Mouse (Mus musculus) lung, postnatal 0 days (tissue): Measurements from ENCODE around the gene Smoc1.

ENCODE experiments used
- CTCF ChIP-seq: IDR thresholded peaks from 2 replicates; pipeline ENCODE4 v1.5.1; 2016; ENCODE audit warnings: antibody characterized with exemption, mild to moderate bottlenecking
- EP300 ChIP-seq: IDR thresholded peaks from 2 replicates; pipeline ENCODE4 v1.6.1; 2016; ENCODE audit warnings: antibody characterized with exemption, mild to moderate bottlenecking, control low read depth

- TF ChIP-seq CTCF (no peak), EP300 (no peak)
Observed at GRCm38 (mm10) chr12:81091641-81092040, 65.0 kb downstream of the Smoc1 start.
